Mouse (Mus musculus) kidney, postnatal 25 days (tissue): ENCODE measurements around the gene Ppfia1.

Source experiments
- DNase-seq, 2 experiments: peaks; one replicate each; pipeline ENCODE4 v3.0.0; 2021; ENCODE audit warnings: mixed read lengths in 2 of 2

Gene Ppfia1

DNA sequence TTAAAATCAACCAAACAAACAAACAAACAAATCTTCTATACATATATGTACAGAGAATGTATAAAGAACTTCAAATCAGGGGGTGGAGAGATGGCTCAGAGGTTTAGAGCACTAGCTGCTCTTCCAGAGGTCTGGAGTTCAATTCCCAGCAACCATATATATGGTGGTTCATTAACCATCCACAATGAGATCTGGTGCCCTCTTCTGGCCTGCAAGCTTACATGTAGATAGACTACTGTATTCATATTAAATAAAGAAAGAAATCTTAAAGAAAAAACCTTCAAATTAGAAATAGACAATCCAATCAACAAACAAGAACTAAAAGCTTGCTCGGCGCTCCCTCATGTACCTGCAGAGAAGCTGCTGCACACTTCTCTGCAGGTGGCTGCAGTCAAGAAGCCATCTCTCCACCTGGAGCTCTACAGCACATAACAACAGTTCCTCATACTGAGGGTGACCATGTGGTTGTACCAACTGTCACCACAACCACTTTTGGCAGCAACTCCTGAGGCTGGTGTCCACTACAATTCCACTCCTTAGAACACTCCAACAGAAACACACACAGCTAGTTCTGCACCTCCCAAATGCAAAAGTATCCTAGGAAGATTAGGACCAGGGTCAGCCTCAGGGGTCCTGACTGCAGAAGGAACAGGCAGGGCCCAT, 3.5 kb downstream of the Ppfia1 start:
- DNase-seq = peak in 1 of 2 experiments; percentile 26

DNA sequence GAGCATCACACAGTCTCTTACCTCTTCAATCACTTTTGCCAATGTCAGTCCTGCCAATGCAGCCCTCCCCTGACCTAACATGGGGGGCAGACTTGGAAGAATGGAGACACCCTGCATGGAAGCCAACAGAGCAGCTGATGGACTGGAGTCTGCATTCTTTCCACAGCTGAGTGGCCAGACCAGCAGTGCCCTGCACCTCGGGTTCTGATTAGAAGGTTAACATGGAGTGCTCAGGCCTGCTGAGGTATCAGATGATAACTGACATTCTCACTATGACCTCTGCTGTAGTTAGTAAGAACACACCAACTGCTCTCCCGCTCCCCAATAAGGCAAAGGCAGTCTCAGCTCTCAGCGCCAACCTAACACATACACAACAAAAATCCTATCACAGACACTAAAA, 8.3 kb downstream of the Ppfia1 start:
- peak; percentile 27 to 62 for DNase-seq

GRCm38 (mm10) chr7:144541351-144541750, 12.2 kb downstream of the Ppfia1 start:
- no peak for DNase-seq

- no peak for DNase-seq
Measured at GRCm38 (mm10) chr7:144539146-144539545, 14.4 kb downstream of the Ppfia1 start.

- no peak for DNase-seq
Measured at GRCm38 (mm10) chr7:144538030-144538644, 15.4 kb downstream of the Ppfia1 start.

- no peak for DNase-seq
Measured at GRCm38 (mm10) chr7:144536367-144536766, 17.2 kb downstream of the Ppfia1 start.

- no peak for DNase-seq
Measured at GRCm38 (mm10) chr7:144534773-144535172, 18.8 kb downstream of the Ppfia1 start.

- no peak for DNase-seq
Measured at GRCm38 (mm10) chr7:144531585-144532378, 21.7 kb downstream of the Ppfia1 start.

- no peak for DNase-seq
Measured at GRCm38 (mm10) chr7:144529851-144530250, 23.7 kb downstream of the Ppfia1 start.

DNA sequence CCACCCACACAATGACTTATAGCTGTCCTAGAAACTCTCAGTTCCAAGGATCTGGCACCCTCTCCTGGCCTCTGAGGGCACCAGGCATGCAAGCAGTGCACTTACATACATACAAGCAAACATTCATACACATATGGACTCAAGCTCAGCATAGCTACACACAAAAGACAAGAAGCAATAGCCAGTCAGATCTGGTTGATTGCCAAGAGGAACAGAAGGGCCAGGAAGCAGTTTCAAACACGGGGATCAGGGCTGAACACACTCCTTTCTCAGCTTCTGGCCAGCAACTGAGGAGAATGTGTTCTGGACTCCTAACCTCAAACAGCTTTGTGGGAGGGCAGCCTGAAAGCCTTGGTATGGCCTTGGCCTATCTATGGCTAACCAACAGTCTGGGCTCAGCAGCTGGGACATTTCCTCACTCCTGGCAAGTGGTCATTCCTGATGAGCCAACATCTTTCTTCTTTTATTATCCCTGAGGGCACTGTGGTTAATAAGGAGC, 25.8 kb downstream of the Ppfia1 start:
- DNase-seq = peak; percentile 8 to 44

DNA sequence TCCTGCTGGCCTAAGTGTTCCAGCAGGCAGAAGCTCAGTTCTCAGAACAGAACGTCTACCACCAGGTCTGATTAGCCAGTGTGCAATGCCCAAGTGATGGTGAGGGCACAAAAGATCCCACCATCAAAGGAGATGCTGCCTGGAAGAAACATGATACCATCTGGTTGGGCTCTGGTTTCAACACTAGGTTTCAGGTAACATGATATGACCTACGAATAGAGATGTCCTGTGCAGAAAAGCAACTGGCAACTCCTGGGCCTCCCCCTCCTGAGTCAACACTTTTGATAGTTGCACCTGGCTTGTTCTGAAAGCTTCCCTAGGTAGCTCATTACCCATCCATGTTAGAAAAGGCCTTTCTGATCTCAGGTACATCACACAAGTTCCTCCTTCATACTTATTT, 26.9 kb downstream of the Ppfia1 start:
- DNase-seq = no peak

GRCm38 (mm10) chr7:144524427-144525191, 28.9 kb downstream of the Ppfia1 start:
- DNase-seq = no peak

DNA sequence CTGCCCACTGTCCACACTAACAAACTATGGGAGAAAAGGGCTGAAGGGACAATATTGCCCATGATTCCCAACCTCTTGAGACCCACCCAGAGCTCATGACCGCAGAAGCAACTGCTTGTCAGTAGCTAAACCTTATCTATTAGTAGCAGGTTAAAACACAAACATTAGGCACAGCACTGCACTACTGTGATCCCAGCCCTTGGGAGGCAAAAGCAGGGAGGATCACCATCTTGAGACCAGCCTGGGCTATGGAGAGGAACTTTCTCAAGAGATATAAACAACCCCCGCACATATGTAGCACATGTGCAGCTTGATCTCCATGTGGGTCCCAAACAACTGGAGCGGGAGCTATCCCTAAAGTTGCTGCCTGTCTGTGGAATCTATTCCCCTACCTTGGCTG, 30.1 kb downstream of the Ppfia1 start:
- DNase-seq = no peak

- DNase-seq = no peak
Measured at GRCm38 (mm10) chr7:144521927-144522326, 31.6 kb downstream of the Ppfia1 start.

- no peak for DNase-seq
Measured at GRCm38 (mm10) chr7:144519852-144520251, 33.7 kb downstream of the Ppfia1 start.

- DNase-seq = no peak
Measured at GRCm38 (mm10) chr7:144516711-144517110, 36.8 kb downstream of the Ppfia1 start.

- no peak for DNase-seq
Measured at GRCm38 (mm10) chr7:144509090-144509489, 44.4 kb downstream of the Ppfia1 start.

GRCm38 (mm10) chr7:144506807-144507206, 46.7 kb downstream of the Ppfia1 start:
- DNase-seq = no peak

- no peak for DNase-seq
Measured at GRCm38 (mm10) chr7:144503959-144504358, 49.6 kb downstream of the Ppfia1 start.

- no peak for DNase-seq
Measured at GRCm38 (mm10) chr7:144492931-144493330, 60.6 kb downstream of the Ppfia1 start.

GRCm38 (mm10) chr7:144490201-144490873, 63.2 kb downstream of the Ppfia1 start:
- DNase-seq = peak; percentile 58 to 75

- DNase-seq = no peak
Measured at GRCm38 (mm10) chr7:144489067-144489774, 64.3 kb downstream of the Ppfia1 start.
